Mouse (Mus musculus) limb, embryonic 14.5 days (tissue): Measurements from ENCODE around the gene Bcap31. TPM values are rescaled to one million over a fixed set of nuclear protein-coding genes. Genes with fewer than 3 reads are reported as not detected.

Experiments
- ATAC-seq: fragments of 200-750 bp; cut with Nextera tagmentation; 2 replicates; pipeline ENCODE4 v1.8.0; 2017; ENCODE audit warnings: low read depth, moderate number of reproducible peaks, moderate TSS enrichment; ENCODE audit not compliant: low FRiP score
- DNase-seq: peaks from one replicate; pipeline ENCODE4 v3.0.0-alpha.2; 2015; ENCODE audit warnings: low spot score
- H3K27ac ChIP-seq: fragments of 300-500 bp; sonication (generic); replicated peaks from 2 replicates; pipeline ENCODE4 v1.5.1; 2014; ENCODE audit warnings: low read depth, mild to moderate bottlenecking, low read length, moderate library complexity, mixed read lengths
- H3K27me3 ChIP-seq: fragments of 300-500 bp; sonication (generic); 2 replicates; pipeline ENCODE4 v1.6.1; 2014; ENCODE audit warnings: low read length, mixed read lengths; ENCODE audit not compliant: control insufficient read depth, insufficient read depth
- H3K36me3 ChIP-seq: fragments of 300-500 bp; sonication (generic); 2 replicates; pipeline ENCODE4 v1.6.1; 2014; ENCODE audit warnings: mild to moderate bottlenecking, low read length, moderate library complexity, mixed read lengths; ENCODE audit not compliant: control insufficient read depth, insufficient read depth
- H3K4me1 ChIP-seq: fragments of 300-500 bp; sonication (generic); 2 replicates; pipeline ENCODE4 v1.6.1; 2014; ENCODE audit warnings: antibody characterized with exemption, low read length, mixed read lengths; ENCODE audit not compliant: control insufficient read depth, insufficient read depth
- H3K4me2 ChIP-seq: fragments of 300-500 bp; sonication (generic); replicated peaks from 2 replicates; pipeline ENCODE4 v1.6.1; 2014; ENCODE audit warnings: low read depth, mild to moderate bottlenecking, low read length, moderate library complexity; ENCODE audit not compliant: severe bottlenecking
- H3K4me3 ChIP-seq: fragments of 300-500 bp; sonication (generic); replicated peaks from 2 replicates; pipeline ENCODE4 v1.5.1; 2014; ENCODE audit warnings: low read length
- H3K9ac ChIP-seq: fragments of 300-500 bp; sonication (generic); 2 replicates; pipeline ENCODE4 v1.6.1; 2014; ENCODE audit warnings: mild to moderate bottlenecking, low read depth, low read length, moderate library complexity; ENCODE audit not compliant: severe bottlenecking
- H3K9me3 ChIP-seq: fragments of 300-500 bp; sonication (generic); 2 replicates; pipeline ENCODE4 v1.6.1; 2016; ENCODE audit warnings: low read length; ENCODE audit not compliant: control insufficient read depth
- POLR2A ChIP-seq: fragments of 200-500 bp; IDR thresholded peaks from 2 replicates; pipeline ENCODE4 v1.8.0; 2012; ENCODE audit warnings: inconsistent platforms, mild to moderate bottlenecking, moderate library complexity, borderline replicate concordance; ENCODE audit not compliant: insufficient read depth, insufficient read length; ENCODE audit errors: extremely low read depth
- WGBS: fragments of 180-500 bp; shearing (Covaris S2); extraction: QIAGEN DNeasy Blood & Tissue Kit; methylation state at CpG from one replicate; pipeline ENCODE4 v1.1.7; 2014; 5-methylcytosine and 5-hydroxymethylcytosine counted together
- polyA plus RNA-seq, 2 experiments: library from polyadenylated mRNA; depleted of rRNA in 1 of 2; stranded (reverse) in 1 of 2; unstranded in 1 of 2; fragments of >200 nt; fragmentation: Nextera tagmentation in 1 of 2; extraction: Ambion mirVana in 1 of 2; gene quantifications; 2 replicates each; pipeline versions ENCODE4 v1.2.1 to v1.2.3; 2012 to 2014

Gene Bcap31
- polyA plus RNA-seq, 2 experiments = 97.4 to 239 TPM

GRCm38 (mm10) chrX:73658391-73658790 lies 57.6 kb downstream of the Bcap31 start:
- 52% methylated on average over 7 of the region's 7 CpGs for WGBS
- no peak overlapping the region for H3K4me2 ChIP-seq
- no peak for TF ChIP-seq POLR2A

GRCm38 (mm10) chrX:73655529-73655928 lies 60.4 kb downstream of the Bcap31 start:
- Histone ChIP-seq H3K4me3 (no peak overlapping the region), H3K9me3 (no peaks in the 10 kb centered on the region), H3K27ac (no peak overlapping the region), H3K4me1 (no peaks in the 10 kb centered on the region), H3K36me3 (no peaks in the 10 kb centered on the region), H3K4me2 (no peak overlapping the region), H3K9ac (no peak overlapping the region), H3K27me3 (no peaks in the 10 kb centered on the region)
- ATAC-seq (no peak), DNase-seq (no peak)
- no peak for TF ChIP-seq POLR2A
- 84% methylated on average over 3 of the region's 3 CpGs for WGBS

More at GRCm38 (mm10) chrX:73658391-73658790, 57.6 kb downstream of the Bcap31 start:
- ATAC-seq = no peak
- no peak for DNase-seq
- Histone ChIP-seq H3K4me3 (no peak overlapping the region), H3K36me3 (no peaks in the 10 kb centered on the region), H3K9ac (no peak overlapping the region), H3K27ac (no peak overlapping the region), H3K9me3 (no peaks in the 10 kb centered on the region), H3K4me1 (no peaks in the 10 kb centered on the region), H3K27me3 (no peaks in the 10 kb centered on the region)

- 26% methylated on average over 6 of the region's 6 CpGs for WGBS
- ATAC-seq = peak; percentile 71
- no peaks in the 10 kb centered on the region for H3K4me1 ChIP-seq
Observed at GRCm38 (mm10) chrX:73654177-73654576, 61.8 kb downstream of the Bcap31 start.

DNA sequence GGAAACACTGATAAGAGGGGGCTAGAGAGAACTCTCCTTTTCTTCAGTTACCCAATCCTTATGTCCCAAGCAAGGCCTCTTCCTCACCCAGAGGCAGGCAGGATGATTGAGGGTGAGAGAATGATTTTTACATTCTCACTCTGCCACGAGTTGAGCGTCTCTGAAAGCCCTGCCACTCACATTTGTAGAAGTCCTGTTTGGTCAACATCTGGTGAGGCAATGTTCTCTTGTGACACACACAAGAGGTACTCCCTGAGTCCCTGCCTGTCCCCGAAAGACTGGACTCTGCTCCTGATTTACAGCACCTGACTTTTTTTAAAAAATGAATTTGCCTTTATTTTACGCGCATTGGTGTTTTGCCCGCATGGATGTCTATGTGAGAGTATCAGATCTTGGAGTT lies 62.6 kb downstream of the Bcap31 start:
- H3K36me3 ChIP-seq = no peaks in the 10 kb centered on the region
- no peak overlapping the region for H3K4me2 ChIP-seq
- WGBS = 76% methylated on average over 6 of the region's 6 CpGs
- no peak for TF ChIP-seq POLR2A
- DNase-seq = no peak
- H3K9ac ChIP-seq = no peak overlapping the region
- no peaks in the 10 kb centered on the region for H3K27me3 ChIP-seq
- no peaks in the 10 kb centered on the region for H3K9me3 ChIP-seq
- no peak overlapping the region for H3K27ac ChIP-seq
- H3K4me3 ChIP-seq = no peak overlapping the region
- no peak for ATAC-seq
- no peaks in the 10 kb centered on the region for H3K4me1 ChIP-seq

More at GRCm38 (mm10) chrX:73654177-73654576, 61.8 kb downstream of the Bcap31 start:
- Histone ChIP-seq H3K27me3 (no peaks in the 10 kb centered on the region), H3K4me2 (no peak overlapping the region), H3K4me3 (no peak overlapping the region), H3K9me3 (no peaks in the 10 kb centered on the region), H3K36me3 (no peaks in the 10 kb centered on the region), H3K9ac (no peak overlapping the region), H3K27ac (no peak overlapping the region)
- TF ChIP-seq POLR2A = no peak
- DNase-seq = peak; percentile 71

- Histone ChIP-seq H3K36me3 (no peaks in the 10 kb centered on the region), H3K9me3 (no peaks in the 10 kb centered on the region)
Observed at GRCm38 (mm10) chrX:73650869-73651268, 65.1 kb downstream of the Bcap31 start.

DNA sequence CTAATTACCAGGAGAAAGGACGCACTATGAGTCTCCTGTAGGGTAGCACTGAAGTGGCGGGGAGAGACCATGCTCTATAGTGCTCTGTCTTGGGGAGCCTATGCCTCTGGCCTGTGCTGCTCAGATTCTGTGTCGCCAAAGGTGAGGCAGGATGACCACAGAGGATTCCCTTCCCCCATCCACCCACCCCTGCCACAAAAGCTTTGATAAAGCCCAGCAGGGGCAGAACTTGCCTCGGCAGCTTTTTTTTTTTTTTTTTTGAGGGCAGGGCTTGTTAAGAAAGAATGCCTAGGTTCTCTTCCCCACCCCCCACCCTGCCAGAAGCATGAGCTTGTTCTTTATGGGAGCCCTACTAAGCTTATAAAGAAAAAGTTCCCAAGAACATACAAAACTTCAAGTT lies 70.9 kb downstream of the Bcap31 start:
- Histone ChIP-seq H3K36me3 (no peaks in the 10 kb centered on the region), H3K4me1 (no peaks in the 10 kb centered on the region), H3K9ac (no peak overlapping the region), H3K27me3 (0 out of 2 replicates have a peak, but pooled peaks cover 7% of the 10 kb centered on the region), H3K9me3 (no peaks in the 10 kb centered on the region), H3K4me3 (no peak overlapping the region), H3K27ac (no peak overlapping the region), H3K4me2 (no peak overlapping the region)
- no peak for TF ChIP-seq POLR2A
- DNase-seq (no peak), ATAC-seq (no peak)
- 34% methylated on average over 4 of the region's 4 CpGs for WGBS

More at GRCm38 (mm10) chrX:73650869-73651268, 65.1 kb downstream of the Bcap31 start:
- Histone ChIP-seq H3K9ac (no peak overlapping the region), H3K4me3 (no peak overlapping the region), H3K4me2 (no peak overlapping the region), H3K27me3 (no peaks in the 10 kb centered on the region), H3K27ac (no peak overlapping the region), H3K4me1 (no peaks in the 10 kb centered on the region)
- TF ChIP-seq POLR2A = no peak
- DNase-seq = no peak
- 77% methylated on average over 3 of the region's 3 CpGs for WGBS
- ATAC-seq = no peak
